Mouse (Mus musculus) limb, embryonic 11.5 days (tissue): ENCODE results near the gene Olfr1420. TPM values are rescaled to one million over a fixed set of nuclear protein-coding genes. Genes with fewer than 3 reads are reported as not detected.
"Not testable (repeated sequence)": the region's sequence is repeated elsewhere in the genome, so short reads cannot be mapped to it uniquely, and the experiment has no call there.

Experiments used
- ATAC-seq: fragments of 200-750 bp; cut with Nextera tagmentation; 2 replicates; pipeline ENCODE4 v1.8.0; 2017; ENCODE audit warnings: low read depth; ENCODE audit not compliant: insufficient number of reproducible peaks, low FRiP score, low TSS enrichment
- DNase-seq: peaks from one replicate; pipeline ENCODE4 v3.0.0-alpha.2; 2015; ENCODE audit warnings: low spot score
- H3K27ac ChIP-seq: fragments of 300-500 bp; sonication (generic); replicated peaks from 2 replicates; pipeline ENCODE4 v1.5.1; 2014; ENCODE audit warnings: low read depth, mild to moderate bottlenecking, low read length
- H3K27me3 ChIP-seq: fragments of 300-500 bp; sonication (generic); 2 replicates; pipeline ENCODE4 v1.6.1; 2014; ENCODE audit warnings: mild to moderate bottlenecking, low read length, mixed read lengths; ENCODE audit not compliant: control insufficient read depth, insufficient read depth
- H3K36me3 ChIP-seq: fragments of 300-500 bp; sonication (generic); 2 replicates; pipeline ENCODE4 v1.6.1; 2014; ENCODE audit warnings: mild to moderate bottlenecking, low read length, moderate library complexity, mixed read lengths; ENCODE audit not compliant: control insufficient read depth, insufficient read depth
- H3K4me1 ChIP-seq: fragments of 300-500 bp; sonication (generic); 2 replicates; pipeline ENCODE4 v1.6.1; 2014; ENCODE audit warnings: low read length, mixed read lengths; ENCODE audit not compliant: control insufficient read depth, insufficient read depth
- H3K4me2 ChIP-seq: fragments of 300-500 bp; sonication (generic); 2 replicates; pipeline ENCODE4 v1.6.1; 2014; ENCODE audit warnings: low read depth, mild to moderate bottlenecking, moderate library complexity; ENCODE audit not compliant: severe bottlenecking
- H3K4me3 ChIP-seq: fragments of 300-500 bp; sonication (generic); 2 replicates; pipeline ENCODE4 v1.5.1; 2014; ENCODE audit warnings: low read depth, low read length
- H3K9ac ChIP-seq: fragments of 300-500 bp; sonication (generic); 2 replicates; pipeline ENCODE4 v1.6.1; 2014; ENCODE audit warnings: mild to moderate bottlenecking, low read length
- H3K9me3 ChIP-seq: fragments of 300-500 bp; sonication (generic); 2 replicates; pipeline ENCODE4 v1.6.1; 2016; ENCODE audit warnings: low read length; ENCODE audit not compliant: control insufficient read depth
- WGBS: fragments of 180-500 bp; shearing (Covaris S2); extraction: QIAGEN DNeasy Blood & Tissue Kit; methylation state at CpG from one replicate; pipeline ENCODE4 v1.1.7; 2014; 5-methylcytosine and 5-hydroxymethylcytosine counted together
- polyA plus RNA-seq: library from polyadenylated mRNA; unstranded; fragments of >200 nt; fragmentation: Nextera tagmentation; extraction: Ambion mirVana; gene quantifications from 2 replicates; pipeline ENCODE4 v1.2.1, GENCODE M21; 2014

Olfr1420 gene
- polyA plus RNA-seq, 1 experiment from 2014 or later, result not detected

DNA sequence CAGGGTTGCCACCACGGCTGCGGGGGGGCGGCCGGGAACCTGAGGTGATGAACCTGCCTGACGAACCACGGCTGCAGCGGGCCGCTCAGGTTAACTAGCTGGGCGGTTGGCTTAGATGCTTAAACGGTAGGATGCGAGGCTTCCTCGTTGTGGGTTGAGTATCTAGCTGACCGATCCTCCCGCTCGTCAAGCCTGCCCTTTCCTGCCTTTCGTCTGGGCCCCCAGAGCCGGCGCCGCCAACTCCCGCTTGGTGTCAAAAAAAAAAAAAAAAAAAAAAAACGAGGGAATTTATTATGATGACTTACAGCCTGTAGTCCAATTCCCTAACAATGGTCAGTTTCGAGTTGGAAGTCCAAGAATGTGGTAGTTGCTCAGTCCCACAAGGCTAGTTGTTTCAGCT lies 8.0 kb upstream of the Olfr1420 start:
- H3K27ac ChIP-seq, H3K9me3 ChIP-seq, DNase-seq, H3K36me3 ChIP-seq, H3K27me3 ChIP-seq, H3K4me2 ChIP-seq, H3K4me1 ChIP-seq, ATAC-seq, H3K9ac ChIP-seq, H3K4me3 ChIP-seq: not testable (repeated sequence)
- 62% methylated on average over 22 of the region's 22 CpGs for WGBS

DNA sequence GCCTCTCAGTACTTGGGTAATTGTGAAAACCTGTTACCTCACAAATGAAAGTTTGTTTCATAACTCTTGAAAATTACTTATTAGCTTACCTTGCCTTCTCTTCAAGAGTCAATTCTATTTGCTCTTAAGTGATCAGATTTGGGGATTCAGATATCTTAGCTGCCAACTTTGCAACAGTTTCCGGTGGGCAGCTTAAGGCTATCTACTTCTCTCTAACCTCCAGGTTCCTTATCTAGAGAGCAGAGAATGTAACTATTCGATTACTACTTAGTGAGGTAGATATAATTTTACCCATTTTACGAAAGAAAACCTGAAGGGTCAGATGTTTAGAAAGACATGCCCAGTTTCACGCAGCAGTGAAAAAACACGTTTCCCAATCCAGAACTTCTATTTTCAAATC lies 24.7 kb downstream of the Olfr1420 start:
- DNase-seq (no peak), ATAC-seq (no peak)
- 97% methylated on average over 5 of the region's 5 CpGs for WGBS
- Histone ChIP-seq H3K27ac (no peak overlapping the region), H3K36me3 (no peaks in the 10 kb centered on the region), H3K9ac (no peak overlapping the region), H3K27me3 (no peaks in the 10 kb centered on the region), H3K4me3 (no peak overlapping the region), H3K4me2 (no peak overlapping the region; the same call in 1 of the 2 replicates), H3K9me3 (no peaks in the 10 kb centered on the region), H3K4me1 (peaks cover 7% of the 10 kb centered on the region; the same call in 1 of the 2 replicates)

DNA sequence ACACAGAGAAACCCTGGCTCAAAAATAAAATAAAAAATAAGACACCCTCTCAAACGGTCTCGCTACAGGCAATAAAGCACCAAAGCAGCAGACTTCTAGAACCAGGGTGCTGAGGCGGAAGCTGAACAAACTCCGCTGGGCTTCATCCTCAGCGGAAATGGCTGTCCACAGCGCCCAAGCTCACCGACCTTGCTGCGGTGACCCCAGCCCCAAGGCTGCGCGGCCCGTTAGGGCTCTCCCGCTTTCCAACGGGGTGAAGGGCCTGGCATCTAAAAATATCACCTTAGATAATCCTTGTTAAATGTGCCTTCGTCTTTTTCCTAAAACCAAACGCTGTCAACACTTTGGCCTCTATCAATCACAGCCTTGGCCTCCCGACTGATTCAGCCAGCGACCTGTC lies 25.2 kb downstream of the Olfr1420 start:
- 4% methylated on average over 17 of the region's 17 CpGs for WGBS
- H3K4me2 ChIP-seq, result peak overlapping the region; percentile 48
- H3K9me3 ChIP-seq, result no peaks in the 10 kb centered on the region
- no peaks in the 10 kb centered on the region for H3K36me3 ChIP-seq
- peak overlapping the region; percentile 72 for H3K4me3 ChIP-seq
- H3K27ac ChIP-seq, result no peak overlapping the region
- H3K9ac ChIP-seq, result peak overlapping the region; percentile 24; the same call in 1 of the 2 replicates
- DNase-seq (no peak), ATAC-seq (peak; percentile 60)
- peaks cover 7% of the 10 kb centered on the region; the same call in 1 of the 2 replicates for H3K4me1 ChIP-seq
- no peaks in the 10 kb centered on the region for H3K27me3 ChIP-seq

DNA sequence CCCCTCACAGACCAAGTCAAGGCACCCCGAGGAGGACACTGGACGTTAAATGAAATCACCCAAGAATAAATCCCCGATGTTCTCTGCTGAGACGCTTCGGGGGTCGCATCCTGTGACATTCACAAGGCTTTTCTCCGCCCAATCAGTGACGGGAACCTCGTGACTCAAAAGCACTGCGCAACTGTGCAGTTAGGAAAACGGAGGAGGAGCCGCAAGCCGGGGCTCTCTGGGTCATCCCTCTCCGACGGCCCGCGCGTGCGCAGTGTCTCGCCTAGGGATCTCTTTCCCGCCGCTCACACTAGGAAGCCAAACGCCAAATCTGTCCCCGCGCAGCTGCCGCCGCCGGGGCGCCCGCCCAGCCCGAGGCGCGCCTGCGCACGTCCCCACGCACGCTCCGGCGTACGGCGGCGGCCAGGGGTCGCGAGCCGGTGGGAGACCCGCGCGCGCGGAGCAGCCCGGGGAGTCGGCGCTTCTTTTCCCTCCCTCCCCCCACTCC lies 25.7 kb downstream of the Olfr1420 start, which contains the start of gene Patl1:
Gene Patl1 (plus strand): TSS at position 363 of the 496 bp plus-strand sequence.
- under 1% methylated on average over 52 of the region's 53 CpGs for WGBS
- H3K4me2 ChIP-seq, result peak within 1 kb of the TSS; percentile 62
- H3K4me3 ChIP-seq, result peak within 1 kb of the TSS; percentile 72
- H3K36me3 ChIP-seq, result no peaks in the 10 kb centered on the region
- ATAC-seq (peak; percentile 95), DNase-seq (peak; percentile 97)
- peaks cover 7% of the 10 kb centered on the region; the same call in 1 of the 2 replicates for H3K4me1 ChIP-seq
- H3K27ac ChIP-seq, result peak within 1 kb of the TSS; percentile 86
- peak within 1 kb of the TSS; percentile 81 for H3K9ac ChIP-seq
- H3K27me3 ChIP-seq, result no peaks in the 10 kb centered on the region
- no peaks in the 10 kb centered on the region for H3K9me3 ChIP-seq

DNA sequence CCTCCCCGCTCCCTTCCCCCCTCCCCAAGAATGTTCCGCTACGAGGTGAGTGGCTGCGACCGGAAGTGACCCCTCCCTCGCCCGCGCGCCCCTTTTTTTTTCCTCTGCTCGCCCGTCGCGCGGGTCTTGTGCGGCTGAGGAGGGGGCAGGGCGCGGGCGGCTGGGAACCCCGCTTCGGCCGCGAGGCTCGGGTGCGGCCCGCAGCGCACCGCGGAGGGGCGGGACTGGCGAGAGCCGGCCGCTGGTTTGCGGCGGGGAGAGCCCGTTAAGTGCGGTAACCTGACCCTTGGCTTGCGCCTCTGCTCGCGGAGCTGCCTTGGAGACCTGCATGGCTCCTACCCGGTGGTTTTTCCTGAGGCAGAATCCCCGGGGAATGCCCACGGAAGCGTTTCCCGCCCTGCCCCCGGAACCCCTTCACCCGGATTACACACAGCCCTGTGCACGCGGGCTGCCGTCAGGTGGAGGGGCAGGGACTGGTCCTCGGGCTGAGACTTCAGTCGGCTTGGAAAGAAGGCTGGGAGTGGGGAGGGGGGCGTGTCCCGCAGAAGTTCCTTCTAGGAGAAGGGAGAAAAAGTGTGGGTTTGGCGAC lies 26.3 kb downstream of the Olfr1420 start:
- Histone ChIP-seq H3K9ac (peak overlapping the region; percentile 81), H3K4me2 (peak overlapping the region; percentile 62), H3K27me3 (no peaks in the 10 kb centered on the region), H3K4me3 (peak overlapping the region; percentile 72), H3K9me3 (no peaks in the 10 kb centered on the region), H3K4me1 (peaks cover 7% of the 10 kb centered on the region; the same call in 1 of the 2 replicates), H3K27ac (peak overlapping the region; percentile 86), H3K36me3 (no peaks in the 10 kb centered on the region)
- ATAC-seq, result peak; percentile 81
- DNase-seq, result peak; percentile 78
- under 1% methylated on average over 39 of the region's 54 CpGs for WGBS

DNA sequence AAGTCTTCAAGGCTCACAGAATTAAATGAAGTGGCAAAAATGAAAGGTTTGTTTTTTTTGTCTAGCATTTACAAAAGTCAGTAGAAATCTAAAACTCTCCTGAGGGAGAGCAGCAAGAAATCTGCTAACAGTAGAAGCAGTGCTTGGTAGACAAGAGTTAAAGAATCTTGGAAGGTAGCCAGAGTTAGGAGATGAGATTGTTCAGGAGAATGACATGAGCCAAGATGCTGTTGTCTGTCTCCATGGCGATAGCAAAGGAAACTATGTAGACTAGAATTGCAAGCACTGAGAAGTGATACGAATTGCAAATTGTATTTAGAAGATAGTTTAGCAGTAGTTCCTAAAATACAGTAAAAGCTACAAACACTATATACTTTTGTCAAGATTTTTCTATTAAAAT lies 29.4 kb downstream of the Olfr1420 start:
- H3K4me3 ChIP-seq, result no peak overlapping the region
- peaks cover 7% of the 10 kb centered on the region; the same call in 1 of the 2 replicates for H3K4me1 ChIP-seq
- no peak for DNase-seq
- H3K27ac ChIP-seq, result no peak overlapping the region
- H3K27me3 ChIP-seq, result no peaks in the 10 kb centered on the region
- H3K9me3 ChIP-seq, result no peaks in the 10 kb centered on the region
- WGBS, result 89% methylated on average over 2 of the region's 2 CpGs
- H3K36me3 ChIP-seq, result peaks cover 3% of the 10 kb centered on the region; the same call in 1 of the 2 replicates
- H3K4me2 ChIP-seq, result no peak overlapping the region
- no peak overlapping the region for H3K9ac ChIP-seq
- no peak for ATAC-seq

- no peak for DNase-seq
- Histone ChIP-seq H3K4me3 (no peak overlapping the region), H3K4me2 (no peak overlapping the region), H3K9ac (no peak overlapping the region), H3K4me1 (no peaks in the 10 kb centered on the region), H3K9me3 (no peaks in the 10 kb centered on the region), H3K27ac (no peak overlapping the region), H3K36me3 (peaks cover 22% of the 10 kb centered on the region), H3K27me3 (no peaks in the 10 kb centered on the region)
- 86% methylated on average over 1 of the region's 1 CpGs for WGBS
- ATAC-seq, result no peak
Observed at GRCm38 (mm10) chr19:11922068-11922467, 35.7 kb downstream of the Olfr1420 start.

DNA sequence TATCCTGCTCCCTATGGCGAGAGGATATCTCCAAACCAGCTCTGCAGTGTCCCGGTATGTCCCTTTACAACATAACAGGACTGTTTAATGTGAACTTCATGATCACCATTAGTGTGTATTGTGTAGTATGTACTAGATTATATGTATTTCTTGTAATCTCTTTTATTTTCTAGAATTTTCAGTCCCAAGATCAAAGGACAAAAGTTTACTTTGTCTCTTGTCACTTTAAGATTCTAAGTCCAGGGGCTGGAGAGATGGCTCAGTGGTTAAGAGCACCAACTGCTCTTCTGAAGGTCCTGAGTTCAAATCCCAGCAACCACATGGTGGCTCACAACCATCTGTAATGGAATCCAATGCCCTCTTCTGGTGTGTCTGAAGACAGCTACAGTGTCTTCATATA lies 36.1 kb downstream of the Olfr1420 start:
- H3K4me1 ChIP-seq, H3K9ac ChIP-seq, H3K27me3 ChIP-seq, H3K4me3 ChIP-seq, DNase-seq, H3K9me3 ChIP-seq, ATAC-seq, H3K27ac ChIP-seq, H3K4me2 ChIP-seq: not testable (repeated sequence)
- 94% methylated on average over 2 of the region's 2 CpGs for WGBS
- peaks cover 22% of the 10 kb centered on the region for H3K36me3 ChIP-seq
